Mouse (Mus musculus): ENCODE data around the gene Olfr54.
"Not testable (repeated sequence)": the region's sequence is repeated elsewhere in the genome, so short reads cannot be mapped to it uniquely, and the experiment has no call there.

The Olfr54 gene

DNA sequence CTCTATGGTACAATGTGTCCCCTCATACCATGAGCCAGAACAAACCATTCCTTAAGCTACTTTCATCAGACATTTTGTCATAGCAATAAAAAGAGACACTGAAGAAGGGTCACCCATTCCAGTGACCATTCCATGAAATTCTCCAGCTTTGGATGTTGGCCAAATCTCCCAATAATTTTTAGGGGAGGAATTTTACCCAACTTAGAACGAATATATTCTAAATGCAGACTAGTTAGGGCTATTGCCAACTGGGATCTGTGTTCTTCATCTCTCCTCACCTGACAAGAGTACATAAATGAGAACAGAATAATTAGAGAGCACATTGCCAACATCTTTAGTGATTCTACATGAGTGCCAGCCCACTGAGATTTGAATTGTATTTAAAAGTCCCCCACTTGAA, at the start of gene Olfr54:
TSS of gene Olfr54 (plus strand) at position 301 of the 400 bp plus-strand sequence.
- no peak for DNase-seq

- no peak for DNase-seq
These were observed 49.1 kb upstream of the Olfr54 start for GRCm38 (mm10) chr11:50964886-50965285.

DNA sequence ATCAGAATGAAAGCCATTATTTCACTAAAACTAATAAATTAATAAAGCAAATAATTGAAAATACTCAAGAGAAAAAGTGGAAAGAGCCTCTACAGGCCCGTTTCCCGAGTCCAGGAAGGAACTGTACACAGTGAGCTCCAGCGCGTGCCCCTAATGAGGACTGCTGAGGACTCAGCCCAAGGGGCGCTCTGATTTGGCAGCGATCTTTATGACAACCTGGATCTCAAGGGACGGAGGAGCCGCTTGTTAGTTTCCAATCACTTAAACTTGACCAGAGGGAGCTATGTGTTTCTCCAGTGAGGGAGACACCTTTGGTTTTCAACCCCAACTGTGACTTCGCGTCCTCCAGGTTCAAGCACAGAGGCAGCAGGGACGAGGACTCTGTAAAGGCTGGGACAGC, 47.8 kb upstream of the Olfr54 start, which contains the start of gene Olfr1378:
TSS of gene Olfr1378 (plus strand) at position 301 of the 400 bp plus-strand sequence.
- no peak for DNase-seq

GRCm38 (mm10) chr11:50977216-50977615, 36.8 kb upstream of the Olfr54 start:
- DNase-seq = no peak

DNA sequence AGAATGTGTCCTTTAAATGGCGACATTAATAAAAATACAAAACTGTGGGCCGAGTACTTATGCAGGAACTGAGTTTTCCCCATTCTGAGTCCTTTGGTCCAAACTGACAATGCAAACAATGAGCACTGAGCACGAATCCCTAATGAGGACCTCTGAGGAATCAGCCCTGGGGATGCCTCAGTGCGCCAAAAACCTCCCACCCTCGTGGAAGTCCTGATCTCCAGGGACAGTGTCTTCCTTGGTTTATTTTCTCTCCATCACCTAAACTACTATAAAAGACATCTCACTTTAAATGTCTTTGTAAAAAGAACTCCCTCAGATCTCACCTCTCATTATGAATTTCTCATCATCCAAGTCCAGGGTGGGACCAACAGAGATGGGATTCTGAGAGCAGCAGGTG, 32.4 kb upstream of the Olfr54 start, which contains the start of gene Olfr1377:
TSS of gene Olfr1377 (plus strand) at position 301 of the 400 bp plus-strand sequence.
- no peak for DNase-seq

DNA sequence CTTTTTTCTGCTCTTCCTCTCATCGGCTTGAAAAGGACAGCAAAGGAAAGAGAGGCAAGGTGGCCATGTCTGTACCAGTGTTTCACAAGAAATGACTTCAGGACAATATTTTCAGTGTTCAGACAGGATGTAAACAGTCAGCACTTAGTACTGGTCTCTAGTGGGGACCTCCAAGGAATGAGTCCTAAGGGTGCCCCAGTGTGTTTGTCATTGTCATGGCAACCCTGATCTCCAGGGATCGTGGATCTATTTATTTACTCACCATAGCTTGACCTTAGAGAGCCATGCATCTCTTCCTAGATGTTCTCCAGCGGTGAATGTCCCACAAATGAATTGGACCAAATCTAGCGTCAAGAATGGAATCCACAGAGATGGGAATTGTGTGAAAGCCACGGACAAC, 10.7 kb upstream of the Olfr54 start, which contains the start of gene Olfr51:
TSS of gene Olfr51 (plus strand) at position 301 of the 400 bp plus-strand sequence.
- DNase-seq = no peak

DNA sequence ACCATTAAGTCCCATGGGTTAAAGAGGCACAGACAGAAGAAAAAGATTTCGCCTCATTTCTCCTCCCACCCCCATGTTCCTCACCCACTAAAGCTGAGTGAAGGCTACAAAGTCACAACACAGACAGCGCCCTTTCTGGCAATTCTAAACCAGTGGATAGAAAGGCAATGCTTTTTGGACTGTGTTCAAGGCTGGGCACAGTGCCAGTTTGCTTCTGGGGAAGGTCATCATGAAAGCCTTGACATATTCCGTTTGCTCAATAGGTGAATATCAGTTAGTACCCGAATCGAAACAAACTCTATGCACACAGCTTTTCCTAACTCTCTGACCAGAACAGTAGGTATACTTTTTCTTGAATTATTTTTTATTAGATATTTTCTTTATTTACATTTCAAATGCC, 2.2 kb upstream of the Olfr54 start:
- peak; percentile 46 for DNase-seq

DNA sequence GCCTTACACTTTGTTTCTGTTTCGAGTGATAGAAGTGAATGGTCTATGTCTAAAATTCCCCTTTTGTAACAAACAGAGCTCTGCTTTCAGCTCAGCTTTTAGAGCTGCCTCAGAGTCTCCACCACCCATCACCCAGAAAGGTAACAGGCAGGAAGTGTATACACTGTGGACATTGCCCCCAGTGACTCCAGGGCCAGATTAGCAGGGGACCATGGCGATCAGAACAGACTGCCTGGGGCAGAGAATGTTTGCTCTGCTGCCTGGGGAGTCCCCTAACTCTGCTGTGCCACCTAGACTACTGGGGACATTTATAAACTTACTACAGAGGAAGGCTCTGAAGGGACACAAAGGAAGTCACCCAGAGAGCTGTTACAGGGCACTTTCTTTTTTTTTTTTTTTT, 2.3 kb downstream of the Olfr54 start:
- DNase-seq = no peak

DNA sequence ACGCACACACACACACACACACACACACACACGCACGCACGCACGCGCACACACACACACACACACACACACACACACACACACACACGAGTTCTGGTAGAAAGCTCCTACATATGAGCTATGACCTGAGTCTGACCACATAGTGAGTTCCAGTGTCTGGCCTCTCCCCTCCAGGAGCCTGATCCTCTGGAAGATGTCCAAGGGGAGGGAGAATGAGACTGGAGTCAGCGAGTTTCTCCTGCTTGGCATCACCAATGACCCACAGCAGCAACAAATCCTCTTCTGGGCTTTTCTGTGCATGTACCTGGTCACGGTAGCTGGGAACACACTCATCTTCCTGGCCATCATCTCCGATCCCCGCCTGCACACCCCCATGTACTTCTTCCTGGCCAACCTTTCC, 12.8 kb downstream of the Olfr54 start:
- DNase-seq = not testable (repeated sequence)

GRCm38 (mm10) chr11:51029381-51029780, 15.3 kb downstream of the Olfr54 start:
- DNase-seq = not testable (repeated sequence)

GRCm38 (mm10) chr11:51030225-51030624, 16.2 kb downstream of the Olfr54 start:
- DNase-seq = no peak

DNA sequence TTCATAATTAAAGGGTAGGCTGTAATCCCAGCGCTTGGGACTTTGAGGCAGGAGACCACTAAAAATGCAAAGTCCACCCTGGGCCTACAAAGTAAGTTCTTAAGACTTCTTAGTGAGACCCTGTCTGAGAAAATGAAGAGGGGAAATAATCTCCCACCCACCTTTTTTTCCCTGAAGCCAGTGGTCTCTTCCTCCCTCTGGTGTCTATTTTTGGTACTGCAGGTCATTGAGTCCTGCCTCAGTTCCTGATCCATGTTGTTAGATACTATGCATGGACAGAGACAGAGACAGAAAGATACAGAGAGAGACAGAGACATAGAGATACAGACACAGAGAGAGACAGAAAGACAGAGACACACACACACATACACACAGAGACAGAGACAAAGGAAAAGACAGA, 18.8 kb downstream of the Olfr54 start:
- peak; percentile 39 for DNase-seq

- not testable (repeated sequence) for DNase-seq
These were observed 20.1 kb downstream of the Olfr54 start for GRCm38 (mm10) chr11:51034141-51034540.

DNA sequence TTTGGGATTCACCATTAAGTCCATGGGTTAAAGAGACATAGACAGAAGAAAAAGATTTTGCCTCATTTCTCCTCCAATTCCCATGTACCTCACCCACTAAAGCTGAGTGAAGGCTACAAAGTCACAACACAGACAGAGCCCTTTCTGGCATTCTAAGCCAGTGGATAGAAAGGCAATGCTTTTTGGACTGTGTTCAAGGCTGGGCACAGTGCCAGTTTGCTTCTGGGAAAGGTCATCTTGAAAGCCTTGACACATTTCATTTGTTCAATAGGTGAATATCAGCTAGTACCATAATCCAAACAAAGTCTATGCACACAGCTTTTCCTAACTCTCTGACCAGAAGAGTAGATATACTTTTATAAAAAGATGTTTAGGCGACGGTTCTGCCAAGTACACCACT, 21.9 kb downstream of the Olfr54 start:
- peak; percentile 4 for DNase-seq

- not testable (repeated sequence) for DNase-seq
These were observed 30.7 kb downstream of the Olfr54 start for GRCm38 (mm10) chr11:51044776-51045175.

- not testable (repeated sequence) for DNase-seq
These were observed 33.8 kb downstream of the Olfr54 start, which contains the start of gene Olfr1375 for GRCm38 (mm10) chr11:51047809-51048208. Gene Olfr1375, plus strand, starts transcription at chr11:51048109.

DNA sequence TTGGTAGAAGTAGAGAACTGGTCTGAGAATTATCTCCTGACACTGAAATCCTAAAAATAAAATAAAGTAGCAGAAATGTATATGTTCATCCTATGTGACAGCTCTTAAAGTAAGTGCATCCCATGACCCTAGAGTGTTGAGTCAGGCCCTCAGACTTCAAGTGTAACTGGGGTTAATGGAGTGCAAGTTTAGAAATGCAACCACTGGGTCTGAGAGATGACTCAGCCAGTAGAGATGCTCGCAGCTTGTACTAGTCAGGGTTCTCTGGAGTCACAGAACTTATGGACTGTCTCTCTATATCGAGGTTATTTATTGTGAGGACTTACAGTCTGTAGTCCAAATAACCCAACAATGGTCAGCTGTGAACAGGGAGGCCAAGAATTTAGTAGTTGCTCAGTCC, 37.6 kb downstream of the Olfr54 start:
- no peak for DNase-seq

DNA sequence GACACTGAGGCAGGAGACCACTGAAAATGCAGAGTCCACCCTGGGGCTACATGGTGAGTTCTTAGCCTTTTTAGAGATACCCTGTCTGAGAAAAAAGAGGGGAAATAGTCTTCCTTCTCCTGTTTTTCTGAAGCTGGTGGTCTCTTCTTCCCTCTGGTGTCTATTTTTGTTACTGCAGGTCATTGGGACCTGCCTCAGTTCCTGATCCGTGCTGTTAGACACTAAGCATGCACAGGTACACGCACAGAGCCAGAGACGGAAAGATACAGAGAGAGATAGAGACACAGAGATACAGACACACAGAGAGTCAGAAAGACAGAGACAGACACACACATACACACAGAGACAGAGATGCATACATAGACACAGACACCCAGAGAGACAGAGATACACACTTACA, 39.2 kb downstream of the Olfr54 start:
- peak; percentile 2 for DNase-seq

- DNase-seq = peak; percentile 72
These were observed 45.1 kb downstream of the Olfr54 start, which contains the start of gene Zfp354a for GRCm38 (mm10) chr11:51059151-51059571. Gene Zfp354a, plus strand, starts transcription at chr11:51059257.

DNA sequence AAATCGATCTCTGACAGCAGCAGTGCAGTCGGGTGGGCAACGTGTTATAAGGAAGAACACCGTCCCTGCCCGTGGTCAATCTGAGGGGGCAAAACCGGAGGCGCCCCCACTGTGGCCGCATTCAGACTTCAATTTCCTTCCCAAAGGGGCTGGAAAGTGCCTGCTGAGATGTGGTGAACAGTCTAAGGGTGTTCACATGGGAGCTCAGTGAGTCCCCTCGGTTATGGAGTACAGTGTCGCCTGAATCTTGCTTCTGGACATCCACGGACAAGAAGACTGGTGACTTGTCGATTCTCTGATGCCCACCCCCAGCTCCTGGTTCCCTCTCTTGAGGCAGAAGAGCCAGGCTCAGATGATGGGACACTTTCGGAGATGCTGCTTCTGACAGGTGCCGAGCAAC, 45.6 kb downstream of the Olfr54 start:
- no peak for DNase-seq

DNA sequence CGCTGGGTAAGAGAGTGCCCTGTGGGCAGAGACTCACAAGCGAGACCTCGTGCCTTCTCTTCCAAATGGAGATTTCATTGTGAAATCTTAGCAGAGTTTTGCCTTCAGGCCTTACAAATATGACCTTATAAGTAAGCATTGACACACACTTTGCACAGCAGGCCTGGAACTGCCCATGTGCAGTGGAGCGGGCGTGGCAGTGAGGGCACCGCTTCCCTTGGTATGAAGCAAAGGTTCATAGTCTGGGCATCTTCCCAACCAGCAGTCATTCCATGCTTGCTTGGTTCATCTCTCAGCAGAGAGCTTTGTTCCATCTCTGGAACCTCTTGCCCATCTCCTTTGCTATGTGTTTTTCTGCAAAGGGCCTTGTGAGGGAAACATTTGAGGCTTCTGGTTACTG, 46.9 kb downstream of the Olfr54 start:
- DNase-seq = no peak

DNA sequence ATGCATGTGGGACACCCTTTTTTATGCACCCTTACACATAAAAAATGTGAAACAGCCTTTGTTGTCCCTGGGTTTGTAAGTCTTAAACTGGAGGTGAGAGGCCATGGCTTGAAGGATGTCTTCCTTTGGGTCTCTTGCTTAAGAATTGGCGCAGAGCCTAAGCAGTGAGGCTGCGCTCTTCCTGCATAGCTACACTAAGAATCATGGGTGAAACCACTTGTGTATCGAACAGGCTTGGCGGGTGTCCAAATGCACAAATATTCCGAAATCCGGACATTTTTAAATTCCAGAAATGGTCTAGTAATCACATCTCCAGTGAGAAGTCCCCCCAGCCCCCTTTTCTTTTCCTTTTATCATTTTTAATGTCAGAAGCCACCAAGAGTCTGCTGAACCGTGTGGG, 49.2 kb downstream of the Olfr54 start:
- DNase-seq = no peak

GRCm38 (mm10) chr11:51063841-51064240, 49.8 kb downstream of the Olfr54 start:
- no peak for DNase-seq

Measured in lung, postnatal 14 days (tissue).